Mouse (Mus musculus) limb, embryonic 15.5 days (tissue): ENCODE data around the gene Stac. TPM values are rescaled to one million over a fixed set of nuclear protein-coding genes. Genes with fewer than 3 reads are reported as not detected.

Experiments used
- ATAC-seq: fragments of 200-750 bp; cut with Nextera tagmentation; 2 replicates; pipeline ENCODE4 v1.8.0; 2017; ENCODE audit warnings: low read depth, moderate TSS enrichment; ENCODE audit not compliant: insufficient number of reproducible peaks, low FRiP score, low TSS enrichment
- H3K27ac ChIP-seq: fragments of 300-500 bp; sonication (generic); 2 replicates; pipeline ENCODE4 v1.5.1; 2015; ENCODE audit warnings: moderate library complexity, mild to moderate bottlenecking, inconsistent platforms
- H3K27me3 ChIP-seq: fragments of 300-500 bp; sonication (generic); 2 replicates; pipeline ENCODE4 v1.6.1; 2015; ENCODE audit warnings: inconsistent platforms
- H3K36me3 ChIP-seq: fragments of 300-500 bp; sonication (generic); 2 replicates; pipeline ENCODE4 v1.6.1; 2015; ENCODE audit warnings: inconsistent platforms
- H3K4me1 ChIP-seq: fragments of 300-500 bp; sonication (generic); 2 replicates; pipeline ENCODE4 v1.6.1; 2015; ENCODE audit warnings: inconsistent platforms
- H3K4me2 ChIP-seq: fragments of 300-500 bp; sonication (generic); 2 replicates; pipeline ENCODE4 v1.6.1; 2015; ENCODE audit warnings: mild to moderate bottlenecking, inconsistent platforms
- H3K4me3 ChIP-seq: fragments of 300-500 bp; sonication (generic); 2 replicates; pipeline ENCODE4 v1.5.1; 2015; ENCODE audit warnings: mild to moderate bottlenecking, inconsistent platforms
- H3K9ac ChIP-seq: fragments of 300-500 bp; sonication (generic); 2 replicates; pipeline ENCODE4 v1.6.1; 2015; ENCODE audit warnings: inconsistent platforms
- H3K9me3 ChIP-seq: fragments of 300-500 bp; sonication (generic); 2 replicates; pipeline ENCODE4 v1.6.1; 2016; ENCODE audit warnings: inconsistent platforms
- WGBS: fragments of 180-500 bp; shearing (Covaris S2); methylation state at CpG from one replicate; pipeline ENCODE4 v1.1.7; 2015; 5-methylcytosine and 5-hydroxymethylcytosine counted together
- polyA plus RNA-seq: library from polyadenylated mRNA; unstranded; fragments of >200 nt; fragmentation: Nextera tagmentation; extraction: Ambion mirVana; gene quantifications from 2 replicates; pipeline ENCODE4 v1.2.1, GENCODE M21; 2015

Stac gene
- polyA plus RNA-seq, 1 experiment from 2014 or later, result 4.2 TPM

- Histone ChIP-seq H3K4me1 (0 out of 2 replicates have a peak, but pooled peaks cover 3% of the 10 kb centered on the region), H3K4me3 (no peak overlapping the region), H3K27ac (no peak overlapping the region), H3K9ac (no peak overlapping the region), H3K36me3 (no peaks in the 10 kb centered on the region), H3K4me2 (no peak overlapping the region), H3K9me3 (no peaks in the 10 kb centered on the region), H3K27me3 (no peaks in the 10 kb centered on the region)
- ATAC-seq, result no peak
- WGBS, result 76% methylated on average over 21 of the region's 21 CpGs
These were observed 139.7 kb downstream of the Stac start for GRCm38 (mm10) chr9:111550281-111550962.

GRCm38 (mm10) chr9:111542663-111543062, 147.5 kb downstream of the Stac start:
- Histone ChIP-seq H3K4me2 (no peak overlapping the region), H3K9me3 (no peaks in the 10 kb centered on the region), H3K36me3 (no peaks in the 10 kb centered on the region), H3K4me1 (0 out of 2 replicates have a peak, but pooled peaks cover 3% of the 10 kb centered on the region), H3K27ac (no peak overlapping the region), H3K27me3 (no peaks in the 10 kb centered on the region), H3K9ac (no peak overlapping the region), H3K4me3 (no peak overlapping the region)
- ATAC-seq, result no peak
- WGBS, result 55% methylated on average over 6 of the region's 6 CpGs

GRCm38 (mm10) chr9:111535445-111536064, 154.6 kb downstream of the Stac start:
- H3K36me3 ChIP-seq, result no peaks in the 10 kb centered on the region
- no peak overlapping the region for H3K4me3 ChIP-seq
- no peaks in the 10 kb centered on the region for H3K27me3 ChIP-seq
- no peak for ATAC-seq
- WGBS, result 69% methylated on average over 8 of the region's 8 CpGs
- H3K9ac ChIP-seq, result no peak overlapping the region
- H3K9me3 ChIP-seq, result no peaks in the 10 kb centered on the region
- no peaks in the 10 kb centered on the region for H3K4me1 ChIP-seq
- no peak overlapping the region for H3K4me2 ChIP-seq
- H3K27ac ChIP-seq, result no peak overlapping the region

- Histone ChIP-seq H3K36me3 (no peaks in the 10 kb centered on the region), H3K9me3 (no peaks in the 10 kb centered on the region), H3K4me3 (no peak overlapping the region), H3K9ac (no peak overlapping the region), H3K27me3 (no peaks in the 10 kb centered on the region), H3K27ac (0 out of 2 replicates have a peak overlapping the region, but pooled peaks have one; percentile 1), H3K4me2 (no peak overlapping the region), H3K4me1 (no peaks in the 10 kb centered on the region)
- ATAC-seq, result no peak
- 35% methylated on average over 7 of the region's 7 CpGs for WGBS
These were observed 155.3 kb downstream of the Stac start for GRCm38 (mm10) chr9:111534744-111535423.

- Histone ChIP-seq H3K4me3 (no peak overlapping the region), H3K4me2 (no peak overlapping the region), H3K27me3 (no peaks in the 10 kb centered on the region), H3K4me1 (no peaks in the 10 kb centered on the region), H3K9me3 (no peaks in the 10 kb centered on the region), H3K27ac (no peak overlapping the region), H3K9ac (no peak overlapping the region), H3K36me3 (no peaks in the 10 kb centered on the region)
- ATAC-seq, result no peak
- WGBS, result 92% methylated on average over 3 of the region's 3 CpGs
These were observed 166.3 kb downstream of the Stac start for GRCm38 (mm10) chr9:111523871-111524270.

GRCm38 (mm10) chr9:111523111-111523510, 167.0 kb downstream of the Stac start:
- Histone ChIP-seq H3K27ac (no peak overlapping the region), H3K4me2 (no peak overlapping the region), H3K4me3 (no peak overlapping the region), H3K36me3 (no peaks in the 10 kb centered on the region), H3K9me3 (no peaks in the 10 kb centered on the region), H3K9ac (no peak overlapping the region), H3K27me3 (no peaks in the 10 kb centered on the region), H3K4me1 (no peaks in the 10 kb centered on the region)
- 95% methylated on average over 11 of the region's 11 CpGs for WGBS
- ATAC-seq, result no peak

- no peaks in the 10 kb centered on the region for H3K36me3 ChIP-seq
- H3K4me3 ChIP-seq, result no peak overlapping the region
- no peaks in the 10 kb centered on the region for H3K9me3 ChIP-seq
- no peak overlapping the region for H3K27ac ChIP-seq
- ATAC-seq, result no peak
- 89% methylated on average over 7 of the region's 7 CpGs for WGBS
- H3K4me2 ChIP-seq, result no peak overlapping the region
- H3K4me1 ChIP-seq, result no peaks in the 10 kb centered on the region
- no peaks in the 10 kb centered on the region for H3K27me3 ChIP-seq
- H3K9ac ChIP-seq, result no peak overlapping the region
These were observed 167.9 kb downstream of the Stac start for GRCm38 (mm10) chr9:111522226-111522625.

- ATAC-seq, result no peak
- H3K9me3 ChIP-seq, result no peaks in the 10 kb centered on the region
- H3K4me2 ChIP-seq, result no peak overlapping the region
- H3K27ac ChIP-seq, result no peak overlapping the region
- H3K36me3 ChIP-seq, result no peaks in the 10 kb centered on the region
- H3K9ac ChIP-seq, result no peak overlapping the region
- 89% methylated on average over 3 of the region's 3 CpGs for WGBS
- H3K27me3 ChIP-seq, result no peaks in the 10 kb centered on the region
- H3K4me3 ChIP-seq, result no peak overlapping the region
- H3K4me1 ChIP-seq, result no peaks in the 10 kb centered on the region
These were observed 174.6 kb downstream of the Stac start for GRCm38 (mm10) chr9:111515536-111515935.

GRCm38 (mm10) chr9:111514586-111515473, 175.3 kb downstream of the Stac start:
- Histone ChIP-seq H3K36me3 (no peaks in the 10 kb centered on the region), H3K4me1 (no peaks in the 10 kb centered on the region), H3K4me3 (no peak overlapping the region), H3K9me3 (no peaks in the 10 kb centered on the region), H3K27ac (no peak overlapping the region), H3K27me3 (no peaks in the 10 kb centered on the region), H3K4me2 (no peak overlapping the region), H3K9ac (no peak overlapping the region)
- ATAC-seq, result no peak
- 71% methylated on average over 15 of the region's 15 CpGs for WGBS
